Mouse (Mus musculus): ENCODE measurements around the gene Anxa6. TPM values are rescaled to one million over a fixed set of nuclear protein-coding genes. Genes with fewer than 3 reads are reported as not detected.

Gene Anxa6
- total RNA-seq, 4 experiments from 2014 or later = 160 to 179 (median 170) TPM

GRCm38 (mm10) chr11:54998284-54998683 lies 35.0 kb downstream of the Anxa6 start:
- peak; percentile 25 to 42 for DNase-seq (ENCODE audit: low spot score in 2 of 2)

- no peak for DNase-seq (ENCODE audit: low spot score in 2 of 2)
Measured at GRCm38 (mm10) chr11:54996176-54996575, 37.1 kb downstream of the Anxa6 start.

- no peak for DNase-seq (ENCODE audit: low spot score in 2 of 2)
Measured at GRCm38 (mm10) chr11:54989920-54990319, 43.3 kb downstream of the Anxa6 start.

- DNase-seq (ENCODE audit: low spot score in 2 of 2) = no peak
Measured at GRCm38 (mm10) chr11:54988754-54989349, 44.4 kb downstream of the Anxa6 start.

- no peak for DNase-seq (ENCODE audit: low spot score in 2 of 2)
Measured at GRCm38 (mm10) chr11:54987974-54988373, 45.3 kb downstream of the Anxa6 start.

- peak; percentile 17 to 47 for DNase-seq (ENCODE audit: low spot score in 2 of 2)
Measured at GRCm38 (mm10) chr11:54985086-54985485, 48.2 kb downstream of the Anxa6 start.

GRCm38 (mm10) chr11:54984581-54984980 lies 48.7 kb downstream of the Anxa6 start:
- DNase-seq (ENCODE audit: low spot score in 2 of 2) = no peak

GRCm38 (mm10) chr11:54984085-54984484 lies 49.2 kb downstream of the Anxa6 start:
- peak; percentile 47 to 55 for DNase-seq (ENCODE audit: low spot score in 2 of 2)

DNA sequence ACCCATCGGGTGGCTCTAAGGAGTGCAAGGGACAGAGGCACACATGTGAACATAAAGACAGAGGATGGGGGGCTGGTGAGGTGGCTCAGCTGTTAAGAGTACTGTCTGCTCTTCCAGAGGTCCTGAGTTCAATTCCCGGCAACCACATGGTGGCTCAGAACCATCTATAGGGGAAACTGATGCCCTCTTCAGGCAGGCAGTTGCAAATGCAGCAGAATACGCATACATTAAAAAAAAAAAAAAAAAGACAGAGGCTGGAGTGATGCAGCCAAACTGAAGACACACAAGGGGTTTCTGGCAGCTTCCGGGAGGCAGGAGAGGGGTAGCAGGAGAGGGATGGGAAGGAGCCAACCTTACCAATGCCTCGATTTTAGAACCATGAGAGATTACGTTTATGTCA lies 50.7 kb downstream of the Anxa6 start:
- DNase-seq (ENCODE audit: low spot score in 2 of 2) = no peak

GRCm38 (mm10) chr11:54981630-54982029 lies 51.6 kb downstream of the Anxa6 start:
- DNase-seq (ENCODE audit: low spot score in 2 of 2) = no peak

DNA sequence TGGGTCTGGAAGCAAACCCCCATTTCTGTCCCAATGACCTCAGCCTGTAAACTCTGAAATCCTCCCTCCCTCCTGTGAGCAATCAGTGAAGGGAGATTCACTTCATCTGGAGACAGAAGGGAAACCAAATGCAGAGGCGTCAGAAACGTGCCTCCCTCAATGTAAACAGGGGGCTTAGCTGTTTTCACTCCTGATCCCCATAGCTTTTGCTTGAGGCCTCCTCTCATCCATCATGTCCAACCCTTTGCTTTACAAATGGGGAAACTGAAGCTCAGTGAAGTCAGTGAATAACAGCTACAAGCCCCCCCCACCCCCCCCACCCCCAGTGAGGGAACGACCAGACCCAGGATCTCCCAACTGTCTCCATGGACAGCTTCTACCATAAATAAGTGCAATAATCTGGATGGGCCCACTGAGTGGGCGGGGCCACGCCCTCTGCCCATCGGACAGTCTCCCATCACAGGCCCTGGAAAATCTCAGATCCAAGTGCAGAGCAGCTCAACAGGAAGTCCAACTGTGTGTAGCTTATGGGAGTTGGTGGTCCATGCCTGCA lies 55.8 kb downstream of the Anxa6 start:
- DNase-seq (ENCODE audit: low spot score in 2 of 2) = no peak

DNA sequence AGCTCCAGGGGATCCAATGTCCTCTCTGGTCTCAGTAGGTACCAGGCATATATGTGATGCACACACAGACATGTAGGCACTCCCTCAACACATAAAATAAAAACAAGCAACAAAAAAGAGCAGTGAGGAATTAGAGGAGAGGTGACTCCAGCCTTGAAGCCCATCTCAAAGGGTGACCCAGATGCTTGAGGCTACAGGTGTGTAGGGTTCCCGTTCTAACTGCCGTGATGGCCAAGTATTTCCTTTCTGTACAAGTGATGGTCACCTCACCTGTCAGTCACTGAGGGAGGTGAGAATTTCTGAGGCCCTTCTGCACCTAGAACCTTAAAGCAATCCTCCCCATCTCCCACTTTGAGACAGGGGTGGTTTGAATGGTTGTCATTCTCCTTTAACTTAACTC lies 56.9 kb downstream of the Anxa6 start:
- DNase-seq (ENCODE audit: low spot score in 2 of 2) = no peak

DNA sequence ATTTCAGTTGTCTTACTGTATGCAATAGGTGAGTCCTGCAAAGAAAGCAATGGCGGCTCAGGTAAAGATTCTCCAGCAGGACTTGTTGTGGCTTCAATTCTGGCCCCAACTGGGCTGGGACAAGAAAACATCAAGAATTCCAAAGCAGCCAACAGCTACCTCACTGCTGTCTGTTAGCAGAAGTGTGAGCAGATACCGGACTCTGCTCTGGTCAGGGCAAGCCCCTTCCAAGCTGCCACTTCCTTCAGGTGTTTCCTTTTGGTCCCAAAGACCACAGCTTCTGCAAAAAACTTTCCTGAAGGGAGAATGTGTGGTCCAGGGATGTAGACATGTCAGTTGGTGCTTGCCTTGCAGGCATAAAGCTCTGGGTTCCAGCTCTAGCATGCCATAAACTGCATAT lies 57.5 kb downstream of the Anxa6 start:
- DNase-seq (ENCODE audit: low spot score in 2 of 2) = no peak

DNA sequence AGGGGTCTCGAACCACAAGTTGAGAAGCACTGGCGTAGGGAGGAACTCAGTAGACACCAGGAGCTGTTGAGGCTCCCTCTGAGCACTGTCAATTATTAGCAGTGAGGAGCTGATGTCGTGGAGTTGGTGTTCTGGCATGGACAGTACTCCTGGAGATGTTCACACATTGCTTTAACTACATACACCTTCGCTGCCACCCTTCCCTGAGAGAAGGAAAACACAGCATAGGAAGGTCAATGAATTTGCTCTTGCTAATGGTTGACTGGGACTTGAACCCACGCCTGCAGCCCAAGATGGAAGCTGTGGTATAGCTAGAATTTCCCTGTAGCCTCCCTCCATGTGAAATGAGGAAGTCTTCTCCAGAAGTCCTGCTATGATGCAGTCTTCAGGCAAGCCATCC lies 57.9 kb downstream of the Anxa6 start:
- DNase-seq (ENCODE audit: low spot score in 2 of 2) = no peak

- no peak for DNase-seq (ENCODE audit: low spot score in 2 of 2)
Measured at GRCm38 (mm10) chr11:54974639-54975038, 58.6 kb downstream of the Anxa6 start.

DNA sequence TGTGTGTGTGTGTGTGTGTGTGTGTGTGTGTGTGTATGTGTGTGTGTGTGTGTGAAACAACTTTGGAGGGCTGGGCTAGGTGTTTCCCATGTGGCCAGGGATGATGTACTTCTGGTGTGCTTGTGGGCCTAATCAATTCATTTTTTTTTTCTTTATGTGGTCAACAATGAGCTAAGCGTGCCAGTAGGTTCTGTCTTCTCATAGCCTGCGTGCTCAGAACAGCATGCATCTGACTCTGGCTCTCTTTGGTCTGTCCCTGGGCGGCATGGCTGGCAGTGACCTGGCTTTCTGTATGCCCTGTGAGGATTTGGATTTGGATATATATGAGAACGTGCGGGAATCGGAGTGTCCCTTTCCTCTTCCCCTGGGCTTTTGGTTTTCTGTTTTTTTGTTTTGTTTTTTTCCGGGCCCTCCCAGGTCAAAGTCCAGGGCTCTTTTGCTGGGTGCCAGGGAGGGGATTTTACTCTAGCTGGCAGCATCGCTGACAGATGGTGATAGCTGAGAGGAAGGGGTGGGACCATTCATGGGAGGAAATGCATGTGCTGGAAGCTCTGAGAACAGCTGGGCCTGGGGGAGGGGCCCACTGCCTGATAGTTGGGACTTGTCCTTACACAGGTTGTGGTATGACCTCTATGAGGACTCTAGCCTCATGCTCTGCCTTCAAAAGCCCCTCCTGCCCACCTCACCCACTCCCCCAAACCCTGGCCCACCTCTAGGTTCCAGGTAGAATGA lies 59.6 kb downstream of the Anxa6 start:
- DNase-seq (ENCODE audit: low spot score in 2 of 2) = peak in 1 of 2 experiments; percentile 17

GRCm38 (mm10) chr11:54972789-54973188 lies 60.5 kb downstream of the Anxa6 start:
- no peak for DNase-seq (ENCODE audit: low spot score in 2 of 2)

DNA sequence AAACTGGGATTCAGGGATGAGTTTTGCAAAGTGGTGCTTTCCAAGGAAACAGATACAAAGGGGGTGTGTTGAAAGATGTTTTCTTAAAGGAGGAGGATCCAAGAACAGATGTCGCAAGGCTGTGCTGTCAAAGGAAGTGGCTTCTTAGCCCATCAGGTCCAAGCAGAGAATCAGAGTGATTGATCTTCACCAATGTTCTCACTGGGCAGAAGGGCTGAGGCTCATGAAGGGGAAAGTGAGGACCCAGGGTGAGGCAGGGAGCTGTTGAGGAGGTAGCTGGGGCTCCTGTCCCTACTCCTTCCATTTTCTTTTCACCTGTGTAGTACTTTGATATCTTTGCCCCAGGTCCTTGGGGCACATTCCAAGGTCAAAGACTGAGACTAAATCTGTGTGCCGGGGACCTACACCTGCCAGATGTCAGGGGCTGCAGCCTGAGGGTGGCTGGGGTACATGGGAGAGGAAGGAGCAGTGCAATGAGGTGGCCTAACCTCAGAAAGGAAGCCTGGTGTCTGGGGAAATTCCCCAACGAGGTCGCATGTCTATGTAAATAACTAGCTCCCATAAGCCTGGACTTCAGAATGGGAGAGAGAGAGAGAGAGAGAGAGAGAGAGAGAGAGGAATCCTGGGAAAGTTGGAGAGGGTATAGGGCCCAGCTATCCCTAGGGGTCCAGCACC lies 61.1 kb downstream of the Anxa6 start:
- no peak for DNase-seq (ENCODE audit: low spot score in 2 of 2)

GRCm38 (mm10) chr11:54971365-54972048 lies 61.7 kb downstream of the Anxa6 start:
- no peak for DNase-seq (ENCODE audit: low spot score in 2 of 2)

GRCm38 (mm10) chr11:54965234-54965633 lies 68.0 kb downstream of the Anxa6 start:
- no peak for DNase-seq (ENCODE audit: low spot score in 2 of 2)

GRCm38 (mm10) chr11:54962810-54963209 lies 70.4 kb downstream of the Anxa6 start, which contains the start of gene Tnip1:
Gene Tnip1, minus strand, starts transcription at chr11:54962917.
- no peak for DNase-seq (ENCODE audit: low spot score in 2 of 2)

DNA sequence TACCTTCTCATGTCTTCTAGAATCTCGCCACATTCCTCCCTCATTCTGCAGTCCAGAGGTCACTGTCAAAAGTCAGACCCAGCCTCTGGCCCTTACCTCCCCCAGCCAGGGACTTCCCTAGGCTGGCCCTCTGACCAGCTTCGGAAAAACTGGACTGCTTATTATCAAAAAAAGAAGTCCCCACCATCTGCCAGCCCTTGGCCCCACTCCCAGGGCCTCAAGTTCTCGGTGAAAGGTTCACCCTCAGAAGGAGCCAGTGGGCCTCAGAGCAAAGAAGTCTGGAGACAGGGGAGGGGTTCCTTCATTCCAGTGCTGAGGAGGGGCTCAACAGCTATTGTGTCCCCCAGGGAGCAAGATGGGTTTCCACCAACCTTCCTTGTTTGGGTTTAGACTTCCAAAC lies 71.3 kb downstream of the Anxa6 start:
- no peak for DNase-seq (ENCODE audit: low spot score in 2 of 2)
